Mouse (Mus musculus) brain, embryonic 14.5 days (tissue): Measurements from ENCODE around the gene Kif5c. TPM values are rescaled to one million over a fixed set of nuclear protein-coding genes. Genes with fewer than 3 reads are reported as not detected.

ENCODE experiments used
- DNase-seq: peaks from one replicate; pipeline ENCODE4 v3.0.0-alpha.2; 2011; ENCODE audit warnings: low read depth
- CTCF ChIP-seq: fragments of 200-500 bp; IDR thresholded peaks from 2 replicates; pipeline ENCODE4 v1.5.1; 2012; ENCODE audit warnings: inconsistent platforms, mild to moderate bottlenecking, moderate library complexity, borderline replicate concordance; ENCODE audit not compliant: insufficient read depth, insufficient read length; ENCODE audit errors: extremely low read depth
- POLR2A ChIP-seq: fragments of 200-500 bp; IDR thresholded peaks from 2 replicates; pipeline ENCODE4 v1.6.1; 2012; ENCODE audit warnings: mild to moderate bottlenecking, inconsistent platforms, borderline replicate concordance; ENCODE audit not compliant: poor library complexity, insufficient read depth, insufficient read length, severe bottlenecking; ENCODE audit errors: extremely low read depth
- polyA plus RNA-seq: library from polyadenylated mRNA; depleted of rRNA; stranded (reverse); fragments of >200 nt; gene quantifications from 2 replicates; pipeline ENCODE4 v1.2.3, GENCODE M21; 2012

The Kif5c gene
- polyA plus RNA-seq, 1 experiment = 253 TPM

DNA sequence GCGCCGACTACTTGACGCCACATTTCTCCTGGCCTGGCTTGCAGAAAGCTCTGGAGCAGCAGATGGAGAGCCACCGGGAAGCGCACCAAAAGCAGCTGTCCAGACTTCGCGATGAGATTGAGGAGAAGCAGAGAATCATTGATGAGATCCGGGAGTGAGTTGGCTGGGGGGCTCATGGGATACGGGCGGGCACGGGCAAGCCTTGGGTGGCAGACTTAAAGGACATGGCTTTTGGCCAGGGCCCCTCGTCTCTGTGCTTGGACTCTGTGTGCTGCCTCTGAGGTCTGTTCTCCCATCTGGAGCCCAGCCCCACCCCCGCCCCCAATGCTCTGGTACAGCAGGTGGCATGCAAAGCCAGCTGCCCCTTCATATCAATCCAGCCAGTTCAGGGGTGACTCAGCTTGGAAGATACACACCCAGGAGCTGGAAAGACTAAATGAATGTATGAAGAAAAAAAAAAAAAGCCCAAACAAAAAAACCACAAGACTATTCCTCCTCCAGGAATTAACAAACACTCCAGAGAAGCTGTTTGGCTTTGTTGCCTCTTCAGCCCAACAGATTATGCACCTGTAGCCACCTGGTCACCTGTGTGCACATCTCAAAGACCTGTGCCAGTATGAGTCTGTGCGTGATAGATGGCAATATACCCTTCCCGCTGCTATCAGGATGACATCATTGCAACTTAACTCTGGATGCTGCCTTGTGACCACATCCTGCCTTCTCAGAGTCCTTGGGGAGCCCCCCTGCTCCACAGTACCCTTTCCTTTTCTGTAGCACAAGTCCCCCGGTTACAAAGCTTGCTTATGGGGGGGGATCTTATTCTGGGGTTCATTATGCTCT, 123.0 kb downstream of the Kif5c start:
- peak; percentile 90 for DNase-seq
- TF ChIP-seq CTCF = no peak
- no peak for TF ChIP-seq POLR2A

- DNase-seq = no peak
- TF ChIP-seq CTCF = no peak
- TF ChIP-seq POLR2A = no peak
These were observed 123.8 kb downstream of the Kif5c start for GRCm38 (mm10) chr2:49742919-49743318.

GRCm38 (mm10) chr2:49743775-49744174, 124.7 kb downstream of the Kif5c start:
- no peak for DNase-seq
- TF ChIP-seq POLR2A = no peak
- TF ChIP-seq CTCF = no peak

- TF ChIP-seq CTCF = no peak
- TF ChIP-seq POLR2A = no peak
- DNase-seq = no peak
These were observed 125.4 kb downstream of the Kif5c start for GRCm38 (mm10) chr2:49744251-49745093.

DNA sequence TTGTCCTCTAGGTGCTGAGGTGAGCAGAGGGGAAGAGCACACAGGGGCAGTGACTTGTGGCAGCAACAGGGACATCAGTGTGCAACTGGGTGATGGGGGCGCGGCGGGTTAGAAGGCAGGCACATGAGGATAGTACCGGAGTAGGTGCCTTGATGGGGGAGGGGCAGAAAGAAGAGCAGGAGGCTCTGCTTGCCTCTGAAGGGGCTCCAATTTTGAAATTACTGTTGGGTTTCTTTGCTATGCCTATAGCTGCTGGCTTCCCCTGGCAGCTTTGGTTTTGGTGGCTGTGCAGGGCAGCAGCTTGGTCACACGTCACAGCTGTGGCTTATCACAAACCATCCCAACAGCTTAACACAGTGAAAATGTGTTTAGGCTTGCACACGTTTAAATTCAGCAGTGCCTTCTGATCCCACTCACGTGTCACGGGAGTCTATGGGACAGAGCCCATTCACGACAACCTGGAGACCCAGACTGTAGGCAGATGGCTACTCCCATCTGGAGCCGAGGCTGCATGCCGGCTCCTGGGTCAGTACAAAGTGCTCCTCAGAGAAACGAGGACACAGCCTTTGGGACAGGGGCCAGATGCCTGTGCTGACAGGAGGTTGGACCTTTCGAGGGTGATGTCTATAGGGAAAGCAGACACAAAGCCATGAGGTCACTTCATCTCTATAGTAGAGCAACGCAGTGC, 126.1 kb downstream of the Kif5c start:
- DNase-seq = peak; percentile 70
- no peak for TF ChIP-seq POLR2A
- no peak for TF ChIP-seq CTCF

DNA sequence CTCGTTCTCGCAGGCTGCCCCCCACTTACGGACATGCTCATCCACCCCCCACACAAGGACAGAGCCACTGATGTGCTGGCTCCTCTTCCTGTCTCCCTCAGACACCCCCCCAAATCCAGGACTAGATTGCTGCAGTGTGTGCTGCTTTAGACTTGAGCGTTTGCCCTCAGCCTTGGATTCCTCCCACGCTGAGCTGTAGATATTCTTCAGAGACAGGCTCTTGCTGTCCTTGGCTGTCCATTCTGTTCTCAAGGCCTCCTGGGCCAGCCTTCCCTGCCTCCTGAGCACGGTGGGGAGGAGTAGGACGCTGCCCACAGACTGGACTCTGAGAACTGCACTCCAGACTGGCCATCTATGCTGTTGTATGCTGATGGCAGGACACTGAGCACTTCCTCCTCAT, 127.8 kb downstream of the Kif5c start:
- DNase-seq = no peak
- TF ChIP-seq POLR2A (no peak), CTCF (no peak)

- TF ChIP-seq CTCF = no peak
- no peak for TF ChIP-seq POLR2A
- no peak for DNase-seq
These were observed 128.6 kb downstream of the Kif5c start for GRCm38 (mm10) chr2:49747670-49748069.

- TF ChIP-seq POLR2A (no peak), CTCF (peak; percentile 73; the same call in 1 of the 2 replicates)
These were observed 129.7 kb downstream of the Kif5c start for GRCm38 (mm10) chr2:49748628-49749342.

GRCm38 (mm10) chr2:49749730-49750576, 130.9 kb downstream of the Kif5c start:
- DNase-seq = no peak
- TF ChIP-seq POLR2A = no peak

More at GRCm38 (mm10) chr2:49748628-49749342, 129.7 kb downstream of the Kif5c start:
- DNase-seq = no peak
